Mouse (Mus musculus) bone marrow, adult 2 months (tissue): ENCODE data around the gene Abcg2.
"Not testable (repeated sequence)": the region's sequence is repeated elsewhere in the genome, so short reads cannot be mapped to it uniquely, and the experiment has no call there.

ENCODE experiments used
- CTCF ChIP-seq: fragments of 200-500 bp; IDR thresholded peaks from 2 replicates; pipeline ENCODE4 v1.5.1; 2011; ENCODE audit warnings: low read length, control low read depth; ENCODE audit not compliant: control insufficient read depth, insufficient read depth
- POLR2A ChIP-seq: fragments of 200-500 bp; IDR thresholded peaks from 2 replicates; pipeline ENCODE4 v1.6.1; 2011; ENCODE audit warnings: low read depth, mild to moderate bottlenecking, control low read depth, low read length, borderline replicate concordance; ENCODE audit not compliant: control insufficient read depth

GRCm38 (mm10) chr6:58540263-58540662, 44.1 kb upstream of the Abcg2 start:
- TF ChIP-seq CTCF, POLR2A: not testable (repeated sequence)
